Mouse (Mus musculus): ENCODE results near the gene Sbno1.

Gene Sbno1

DNA sequence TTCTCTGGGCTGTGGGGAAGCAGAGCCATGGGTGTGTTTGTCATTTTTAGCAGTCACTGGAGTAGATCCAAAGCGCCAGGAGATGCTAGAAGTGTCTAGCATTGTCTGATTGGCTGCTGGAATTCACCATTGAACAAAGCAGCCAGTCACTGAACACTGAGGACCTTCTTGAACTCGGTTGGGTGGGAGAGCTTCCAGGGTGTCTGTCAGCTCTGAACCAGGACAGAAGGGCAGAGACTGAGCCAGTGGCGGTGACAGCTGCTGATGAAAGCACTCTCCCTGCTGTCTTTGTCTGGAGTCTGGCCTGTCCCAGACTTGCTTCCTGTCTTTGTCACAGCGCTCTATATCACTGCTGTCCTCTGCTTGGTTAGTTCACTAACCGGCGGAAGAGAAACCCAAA lies 91.4 kb downstream of the Sbno1 start:
- DNase-seq (ENCODE audit: low read depth, low spot score), result no peak

DNA sequence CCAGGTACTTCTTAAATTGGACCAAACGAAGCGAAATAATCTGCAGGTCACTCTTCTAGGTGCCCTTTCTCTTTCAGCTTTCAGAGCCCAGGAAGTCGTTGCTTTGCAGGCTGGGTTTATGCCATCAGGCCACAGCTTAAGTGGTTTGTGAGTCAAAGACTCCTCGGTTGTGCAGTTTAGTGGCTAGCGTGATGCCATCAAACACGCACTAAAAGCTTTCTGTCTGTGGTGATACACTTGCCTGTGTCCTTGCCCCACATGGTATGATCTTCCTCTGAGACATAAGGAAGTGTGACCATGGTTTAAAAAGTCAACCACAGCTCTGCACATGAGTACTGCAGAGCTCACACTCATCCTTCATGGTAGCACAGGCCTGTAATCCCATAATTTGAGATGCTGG lies 95.7 kb downstream of the Sbno1 start:
- no peak for DNase-seq (ENCODE audit: low read depth, low spot score)

DNA sequence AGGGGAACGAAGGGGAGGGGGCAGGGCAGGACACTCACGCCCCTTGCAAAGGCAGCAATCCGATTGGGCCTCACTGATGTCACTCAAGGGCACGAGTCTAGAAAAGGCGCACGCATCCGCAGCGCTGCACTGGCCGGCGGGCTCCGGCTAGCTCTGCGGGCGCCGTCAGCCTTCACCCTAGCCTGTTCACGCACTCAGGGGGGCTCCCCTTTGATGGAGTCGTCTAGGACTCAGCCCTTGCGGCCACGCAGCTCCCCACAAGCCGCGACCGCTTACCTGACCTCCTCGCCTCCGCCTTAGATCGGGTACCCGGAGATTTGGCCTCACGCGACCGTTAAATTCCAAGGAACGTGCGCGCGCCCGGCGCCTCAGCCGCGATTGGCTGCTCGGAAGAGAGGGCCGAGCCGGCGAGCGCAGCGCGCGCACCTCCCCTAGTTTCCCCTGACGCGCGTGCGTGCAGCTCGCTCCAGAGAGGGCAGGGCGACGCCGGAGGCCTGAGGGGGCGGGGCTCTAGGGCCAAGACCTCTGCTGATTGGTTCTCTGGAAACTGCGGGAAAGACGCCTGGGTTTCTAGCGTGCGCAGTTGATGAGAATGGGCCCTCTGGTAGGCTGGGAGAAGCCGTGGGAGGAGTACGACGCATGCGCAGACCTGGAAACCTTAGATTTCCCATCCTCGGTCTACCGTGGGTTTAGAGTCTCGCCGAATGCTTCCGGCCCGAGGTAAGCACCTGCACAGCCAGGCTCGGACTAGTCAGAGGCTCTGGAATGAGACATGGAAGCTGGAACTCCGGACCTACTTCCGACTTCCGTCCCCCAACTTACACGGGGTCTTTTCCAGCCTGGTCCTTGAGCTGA lies 98.1 kb downstream of the Sbno1 start, which contains the start of the genes Mphosph9 and 2810006K23Rik:
Mphosph9 (minus strand) TSS at position 463 of the 855 bp plus-strand sequence.
2810006K23Rik (plus strand) TSS at position 580 of the 855 bp plus-strand sequence.
- DNase-seq (ENCODE audit: low read depth, low spot score), result peak; percentile 99

DNA sequence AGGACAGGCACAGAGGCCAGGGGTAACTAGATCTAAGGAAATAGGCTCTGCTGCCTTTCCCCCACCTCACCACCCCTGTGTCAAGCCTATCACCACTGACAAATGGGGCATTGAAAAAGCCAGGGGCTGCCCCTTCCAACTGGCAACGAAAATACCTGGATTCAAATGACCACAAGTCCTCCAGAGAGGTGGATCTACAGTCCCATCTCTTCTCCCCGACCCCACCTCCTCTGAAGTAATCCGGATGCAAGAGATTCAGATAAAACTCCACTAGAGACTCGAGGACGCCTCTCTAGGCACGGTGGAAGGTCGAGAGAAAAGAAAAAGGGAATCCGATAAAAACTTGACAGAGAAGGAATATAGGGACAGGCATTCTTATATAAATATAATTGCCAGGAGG lies 99.0 kb downstream of the Sbno1 start:
- DNase-seq (ENCODE audit: low read depth, low spot score), result no peak
